Mouse (Mus musculus): ENCODE measurements around the gene Sult2a7. TPM values are rescaled to one million over a fixed set of nuclear protein-coding genes. Genes with fewer than 3 reads are reported as not detected.

Gene Sult2a7
- polyA plus RNA-seq (2012; rRNA removed) = not detected in 2 replicates

DNA sequence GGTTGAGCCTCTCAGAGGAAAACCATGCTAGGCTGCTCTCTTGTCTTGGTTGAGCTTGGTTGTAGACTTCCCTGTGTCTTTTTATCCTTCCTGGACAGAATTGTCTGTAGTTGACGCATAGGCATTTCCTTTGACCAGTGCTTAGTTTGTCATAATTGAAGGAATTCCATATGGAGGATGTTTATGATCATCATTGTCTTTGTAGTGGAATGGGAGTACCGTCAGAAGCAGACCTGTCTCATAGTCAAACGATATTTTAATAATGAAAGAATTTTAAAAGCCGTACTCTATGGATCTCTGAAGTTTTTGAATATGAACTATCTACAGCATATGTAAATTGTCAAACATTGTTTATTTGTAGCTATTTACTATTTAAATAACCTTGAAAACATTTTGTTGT lies at the start of gene Sult2a7:
Gene Sult2a7, minus strand, starts transcription at position 101 of the 400 bp plus-strand sequence.

DNA sequence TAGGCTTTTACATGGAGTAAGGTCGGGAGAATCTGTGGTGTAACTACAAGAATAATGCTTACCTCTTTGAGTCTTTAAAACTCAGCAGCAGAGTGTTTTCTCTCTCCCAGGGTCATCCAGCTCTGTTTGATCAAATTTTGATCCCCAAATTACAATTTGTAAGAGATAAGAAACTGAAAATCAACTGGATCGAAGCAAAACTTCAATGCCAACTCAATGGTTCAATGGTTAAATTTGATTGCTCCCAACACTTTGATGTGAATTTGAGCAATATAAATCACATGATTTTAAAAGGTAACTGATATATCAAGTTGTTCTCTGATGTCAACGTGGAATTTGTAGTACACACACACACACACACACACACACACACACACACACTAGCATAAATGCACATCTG lies 47.5 kb downstream of the Sult2a7 start, which contains the start of gene Sult2a8:
Gene Sult2a8, minus strand, starts transcription at position 236 of the 400 bp plus-strand sequence.

Other genes starting within 250 kb of the Sult2a7 start
- gene Sult2a6, start 239.4 kb downstream of the Sult2a7 start, polyA plus RNA-seq (2012; rRNA removed) = not detected in 2 replicates
- gene Obox8, start 160.7 kb downstream of the Sult2a7 start, polyA plus RNA-seq (2012; rRNA removed) = not detected in 2 replicates
- gene Sult2a8, start 47.5 kb downstream of the Sult2a7 start, polyA plus RNA-seq (2012; rRNA removed) = not detected in 2 replicates
- gene Vmn1r90, start 69.3 kb upstream of the Sult2a7 start, polyA plus RNA-seq (2012; rRNA removed) = not detected in 2 replicates
- gene Obox7, start 165.3 kb upstream of the Sult2a7 start, polyA plus RNA-seq (2012; rRNA removed) = not detected in 2 replicates

Measured in colon, adult 2 months (tissue).